Mouse (Mus musculus) MEL (cell line): ENCODE data around the gene Adgrb3. TPM values are rescaled to one million over a fixed set of nuclear protein-coding genes. Genes with fewer than 3 reads are reported as not detected.

Experiments used
- DNase-seq: peaks from one replicate; pipeline ENCODE4 v3.0.0; 2011; ENCODE audit warnings: low read depth, low spot score
- H3K27ac ChIP-seq: 2 replicates; pipeline ENCODE4 v1.5.1; 2012; ENCODE audit warnings: low read depth, mild to moderate bottlenecking, control low read depth, low read length, moderate library complexity; ENCODE audit not compliant: control insufficient read depth
- H3K27me3 ChIP-seq, 2 experiments: fragments of 150-350 bp in 1 of 2; sonication (generic) in 1 of 2; 2 replicates each; pipeline ENCODE4 v1.6.1; 2012; ENCODE audit warnings: low read length in 2 of 2, mild to moderate bottlenecking in 2 of 2, improper control_type of control experiment in 1 of 2, moderate library complexity in 1 of 2; ENCODE audit not compliant: insufficient read depth in 2 of 2, control insufficient read depth in 1 of 2
- H3K36me3 ChIP-seq, 2 experiments: 2 replicates each; pipeline ENCODE4 v1.6.1; 2012 to 2014; ENCODE audit warnings: low read length in 2 of 2, improper control_type of control experiment in 1 of 2, inconsistent platforms in 1 of 2, mild to moderate bottlenecking in 1 of 2; ENCODE audit not compliant: insufficient read depth in 2 of 2, control insufficient read depth in 1 of 2
- H3K4me1 ChIP-seq, 2 experiments: fragments of 150-350 bp in 1 of 2; sonication (generic) in 1 of 2; 2 replicates each; pipeline ENCODE4 v1.6.1; 2012; ENCODE audit warnings: low read length in 2 of 2, improper control_type of control experiment in 1 of 2, mild to moderate bottlenecking in 1 of 2; ENCODE audit not compliant: insufficient read depth in 2 of 2, control insufficient read depth in 1 of 2
- H3K4me3 ChIP-seq, 2 experiments: fragments of 150-350 bp in 1 of 2; sonication (generic) in 1 of 2; 2 replicates each; pipeline ENCODE4 v1.5.1; 2012; ENCODE audit warnings: low read depth in 2 of 2, low read length in 2 of 2, mild to moderate bottlenecking in 2 of 2, moderate library complexity in 2 of 2, control low read depth in 1 of 2, improper control_type of control experiment in 1 of 2; ENCODE audit not compliant: control insufficient read depth in 1 of 2, insufficient read depth in 1 of 2
- H3K79me2 ChIP-seq: 2 replicates; pipeline ENCODE4 v1.6.1; 2012; ENCODE audit warnings: mild to moderate bottlenecking, low read length, moderate library complexity; ENCODE audit not compliant: control insufficient read depth, poor library complexity, insufficient read depth
- H3K9ac ChIP-seq: 2 replicates; pipeline ENCODE4 v1.6.1; 2012; ENCODE audit warnings: low read depth, mild to moderate bottlenecking, control low read depth, low read length, moderate library complexity; ENCODE audit not compliant: control insufficient read depth, poor library complexity, severe bottlenecking
- H3K9me3 ChIP-seq: fragments of 150-350 bp; sonication (generic); replicated peaks from 2 replicates; pipeline ENCODE4 v1.6.1; 2012; ENCODE audit warnings: mild to moderate bottlenecking, low read length, improper control_type of control experiment, moderate library complexity; ENCODE audit not compliant: insufficient read depth
- BHLHE40 ChIP-seq: IDR thresholded peaks from 2 replicates; pipeline ENCODE4 v1.6.1; 2012; ENCODE audit warnings: low read depth, mild to moderate bottlenecking, inconsistent platforms, low read length, improper control_type of control experiment, borderline replicate concordance
- CHD1 ChIP-seq: IDR thresholded peaks from 2 replicates; pipeline ENCODE4 v1.6.1; 2012; ENCODE audit warnings: low read depth, mild to moderate bottlenecking, inconsistent platforms, low read length, improper control_type of control experiment
- CTCF ChIP-seq, 3 experiments: IDR thresholded peaks in 2 of 3; conservative IDR thresholded peaks in 1 of 3; 2 replicates each; pipeline ENCODE4 v1.5.1; 2011 to 2012; ENCODE audit warnings: low read length in 3 of 3, low read depth in 2 of 3, mild to moderate bottlenecking in 2 of 3, improper control_type of control experiment in 1 of 3, inconsistent platforms in 1 of 3, mixed read lengths in 1 of 3, moderate library complexity in 1 of 3; ENCODE audit not compliant: control insufficient read depth in 1 of 3, insufficient read depth in 1 of 3, poor library complexity in 1 of 3, severe bottlenecking in 1 of 3
- ELF1 ChIP-seq: IDR thresholded peaks from 2 replicates; pipeline ENCODE4 v1.6.1; 2014; ENCODE audit warnings: low read depth, mild to moderate bottlenecking, inconsistent platforms, low read length, improper control_type of control experiment, moderate library complexity
- EP300 ChIP-seq, 2 experiments: IDR thresholded peaks; 2 replicates each; pipeline ENCODE4 v1.6.1; 2011; ENCODE audit warnings: improper control_type of control experiment in 2 of 2, low read length in 2 of 2, low read depth in 1 of 2, mild to moderate bottlenecking in 1 of 2
- GABPA ChIP-seq: IDR thresholded peaks from 2 replicates; pipeline ENCODE4 v1.6.1; 2012; ENCODE audit warnings: low read depth, mild to moderate bottlenecking, inconsistent platforms, low read length, improper control_type of control experiment, moderate library complexity
- HCFC1 ChIP-seq: IDR thresholded peaks from 2 replicates; pipeline ENCODE4 v1.6.1; 2012; ENCODE audit warnings: low read depth, mild to moderate bottlenecking, inconsistent platforms, low read length, improper control_type of control experiment, moderate library complexity
- KAT2A ChIP-seq: conservative IDR thresholded peaks from 2 replicates; pipeline ENCODE4 v1.6.1; 2012; ENCODE audit warnings: low read depth, low read length, improper control_type of control experiment, inconsistent platforms
- MAFK ChIP-seq: IDR thresholded peaks from 2 replicates; pipeline ENCODE4 v1.6.1; 2011; ENCODE audit warnings: low read depth, mild to moderate bottlenecking, low read length, improper control_type of control experiment, borderline replicate concordance
- MAX ChIP-seq: IDR thresholded peaks from 2 replicates; pipeline ENCODE4 v1.6.1; 2011; ENCODE audit warnings: low read length, improper control_type of control experiment
- MAZ ChIP-seq: IDR thresholded peaks from 2 replicates; pipeline ENCODE4 v1.6.1; 2012; ENCODE audit warnings: low read depth, mild to moderate bottlenecking, inconsistent platforms, low read length, improper control_type of control experiment
- MEF2A ChIP-seq: IDR thresholded peaks from 2 replicates; pipeline ENCODE4 v1.6.1; 2014; ENCODE audit warnings: low read depth, mild to moderate bottlenecking, inconsistent platforms, low read length, improper control_type of control experiment; ENCODE audit not compliant: poor library complexity, insufficient replicate concordance, severe bottlenecking; ENCODE audit errors: extremely low read depth
- MYB ChIP-seq: IDR thresholded peaks from 2 replicates; pipeline ENCODE4 v1.6.1; 2011; ENCODE audit warnings: mild to moderate bottlenecking, low read depth, low read length, improper control_type of control experiment
- MYC ChIP-seq: IDR thresholded peaks from 2 replicates; pipeline ENCODE4 v1.6.1; 2011; ENCODE audit warnings: low read depth, mild to moderate bottlenecking, low read length, improper control_type of control experiment, moderate library complexity
- NELFE ChIP-seq: IDR thresholded peaks from 2 replicates; pipeline ENCODE4 v1.6.1; 2011; ENCODE audit warnings: low read depth, low read length, improper control_type of control experiment
- NRF1 ChIP-seq: IDR thresholded peaks from 2 replicates; pipeline ENCODE4 v1.6.1; 2014; ENCODE audit warnings: low read depth, mild to moderate bottlenecking, inconsistent platforms, low read length, improper control_type of control experiment, moderate library complexity; ENCODE audit not compliant: poor library complexity, insufficient read depth, severe bottlenecking
- POLR2AphosphoS5 ChIP-seq: IDR thresholded peaks from 2 replicates; pipeline ENCODE4 v1.6.1; 2012; ENCODE audit warnings: low read depth, borderline replicate concordance, mild to moderate bottlenecking, inconsistent platforms, low read length, moderate library complexity, mixed read lengths
- RAD21 ChIP-seq: IDR thresholded peaks from 2 replicates; pipeline ENCODE4 v1.6.1; 2011; ENCODE audit warnings: mild to moderate bottlenecking, low read depth, low read length, improper control_type of control experiment
- SIN3A ChIP-seq: IDR thresholded peaks from 2 replicates; pipeline ENCODE4 v1.6.1; 2012; ENCODE audit warnings: low read length, improper control_type of control experiment, inconsistent platforms
- SMC3 ChIP-seq: IDR thresholded peaks from 2 replicates; pipeline ENCODE4 v1.6.1; 2011; ENCODE audit warnings: low read depth, low read length, improper control_type of control experiment
- TCF12 ChIP-seq: IDR thresholded peaks from 2 replicates; pipeline ENCODE4 v1.6.1; 2014; ENCODE audit warnings: low read depth, mild to moderate bottlenecking, inconsistent platforms, low read length, improper control_type of control experiment, moderate library complexity
- UBTF ChIP-seq: IDR thresholded peaks from 2 replicates; pipeline ENCODE4 v1.6.1; 2012; ENCODE audit warnings: low read depth, mild to moderate bottlenecking, inconsistent platforms, low read length, improper control_type of control experiment, moderate library complexity, borderline replicate concordance; ENCODE audit not compliant: insufficient read depth
- USF1 ChIP-seq: IDR thresholded peaks from 2 replicates; pipeline ENCODE4 v1.6.1; 2014; ENCODE audit warnings: low read depth, mild to moderate bottlenecking, inconsistent platforms, low read length, improper control_type of control experiment, moderate library complexity
- USF2 ChIP-seq, 2 experiments: IDR thresholded peaks; 2 replicates each; pipeline ENCODE4 v1.6.1; 2011 to 2012; ENCODE audit warnings: improper control_type of control experiment in 2 of 2, low read length in 2 of 2, borderline replicate concordance in 1 of 2, inconsistent platforms in 1 of 2, low read depth in 1 of 2, mild to moderate bottlenecking in 1 of 2; ENCODE audit not compliant: insufficient read depth in 1 of 2
- ZC3H11A ChIP-seq: IDR thresholded peaks from 2 replicates; pipeline ENCODE4 v1.6.1; 2012; ENCODE audit warnings: low read depth, mild to moderate bottlenecking, inconsistent platforms, low read length, improper control_type of control experiment
- ZKSCAN1 ChIP-seq: IDR thresholded peaks from 2 replicates; pipeline ENCODE4 v1.6.1; 2012; ENCODE audit warnings: low read depth, mild to moderate bottlenecking, inconsistent platforms, low read length, improper control_type of control experiment, moderate library complexity
- ZMIZ1 ChIP-seq: IDR thresholded peaks from 2 replicates; pipeline ENCODE4 v1.6.1; 2012; ENCODE audit warnings: low read depth, mild to moderate bottlenecking, inconsistent platforms, low read length, improper control_type of control experiment, moderate library complexity
- ZNF384 ChIP-seq: IDR thresholded peaks from 2 replicates; pipeline ENCODE4 v1.6.1; 2012; ENCODE audit warnings: low read depth, mild to moderate bottlenecking, inconsistent platforms, low read length, improper control_type of control experiment
- polyA plus RNA-seq, 2 experiments: library from polyadenylated mRNA; stranded (reverse) in 1 of 2; unstranded in 1 of 2; fragments of >175 nt in 1 of 2; fragments of >200 nt in 1 of 2; gene quantifications; 2 replicates each; pipeline versions ENCODE4 v1.2.1 to v1.2.4; 2012; ENCODE audit warnings: low replicate concordance in 2 of 2, low read depth in 1 of 2; ENCODE audit not compliant: insufficient read length in 2 of 2, insufficient read depth in 1 of 2, missing spikeins in 1 of 2
- total RNA-seq: library from RNA; depleted of rRNA; stranded (reverse); fragments of 300-350 nt; gene quantifications from 2 replicates; pipeline ENCODE4 v1.2.3, GENCODE M21; 2012

Gene Adgrb3
- total and polyA plus RNA-seq, 3 experiments = not detected

DNA sequence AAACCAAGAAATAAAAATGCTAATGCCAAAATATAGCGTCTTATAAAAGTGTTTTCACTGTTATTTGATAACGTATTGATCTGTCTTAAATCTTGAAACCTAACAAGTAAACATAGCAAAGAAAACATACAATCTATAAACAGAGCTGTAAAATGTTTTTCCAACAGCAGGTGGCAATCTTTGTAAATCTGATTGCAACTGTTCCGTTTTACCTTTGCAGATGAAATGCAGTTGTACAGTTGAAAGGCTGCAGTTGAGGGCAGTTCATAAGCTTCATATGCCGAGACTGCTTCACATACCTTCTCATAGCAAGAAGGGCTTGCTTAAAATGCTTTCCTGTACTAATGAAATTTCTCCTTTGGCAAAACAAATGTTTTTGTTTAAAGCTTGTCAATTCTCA, 302.5 kb downstream of the Adgrb3 start:
- no peak for TF ChIP-seq TCF12
- TF ChIP-seq USF1 = no peak
- TF ChIP-seq SIN3A = no peak
- no peak for TF ChIP-seq POLR2AphosphoS5
- TF ChIP-seq MAZ = no peak
- no peak for TF ChIP-seq BHLHE40
- TF ChIP-seq ZMIZ1 = no peak
- no peak for TF ChIP-seq MAFK
- TF ChIP-seq CHD1 = no peak
- TF ChIP-seq EP300 (IDR thresholded peaks at IDR 0.05; ENCODE audit: low read depth in 1 of 2, low read length in 2 of 2) = no peak
- no peak for TF ChIP-seq MEF2A
- TF ChIP-seq, all 39 proteins: peak for 0
- Histone ChIP-seq H3K27ac (no peak overlapping the region), H3K4me3 (no peak overlapping the region), H3K36me3 (no peaks in the 10 kb centered on the region), H3K4me1 (no peaks in the 10 kb centered on the region), H3K9ac (no peak overlapping the region), H3K79me2 (no peaks in the 10 kb centered on the region), H3K9me3 (no peaks in the 10 kb centered on the region), H3K27me3 (no peaks in the 10 kb centered on the region)
- DNase-seq = no peak

DNA sequence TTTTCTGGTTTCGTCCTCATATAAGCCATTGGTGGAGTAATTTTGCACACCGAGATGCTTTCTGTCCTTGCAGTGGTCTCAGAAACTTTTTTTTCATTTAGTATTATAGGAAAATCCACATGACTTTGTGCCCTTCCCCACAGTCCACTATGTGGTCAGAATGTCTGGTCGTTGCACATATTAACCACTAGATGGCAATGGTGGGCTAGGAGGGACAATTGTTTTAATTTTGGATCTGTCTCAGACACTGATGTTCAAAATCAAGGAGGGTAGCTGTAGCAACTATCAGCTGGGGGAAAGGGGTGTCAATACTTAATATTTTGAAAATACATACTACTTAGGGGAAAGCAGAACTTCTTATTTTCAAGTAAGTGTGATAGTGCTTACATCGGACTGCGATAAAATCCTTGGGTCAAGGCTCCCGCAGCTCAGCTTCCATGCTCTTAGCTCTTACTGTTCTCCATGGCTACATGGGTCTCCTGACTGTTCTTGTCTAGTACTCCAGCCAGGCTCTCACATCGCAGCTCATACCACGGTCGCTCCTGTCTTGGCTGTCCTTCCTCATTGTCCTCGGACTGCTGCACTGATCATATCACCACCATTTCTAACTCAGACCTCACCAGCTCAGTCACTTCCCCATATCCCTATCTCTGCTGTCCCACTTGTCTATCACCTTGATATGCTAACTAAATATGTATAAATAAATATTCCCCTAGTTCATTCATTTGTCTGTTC, 319.0 kb downstream of the Adgrb3 start:
- TF ChIP-seq NELFE = no peak
- TF ChIP-seq MYC = no peak
- no peak for TF ChIP-seq HCFC1
- peak; percentile 37 for TF ChIP-seq ZC3H11A
- no peak for TF ChIP-seq MAFK
- TF ChIP-seq ELF1 = no peak
- no peak for TF ChIP-seq USF2 (IDR thresholded peaks at IDR 0.05; ENCODE audit: borderline replicate concordance in 1 of 2, insufficient read depth in 1 of 2, low read depth in 1 of 2, low read length in 2 of 2)
- no peak for TF ChIP-seq MEF2A
- no peak for TF ChIP-seq BHLHE40
- TF ChIP-seq CTCF (IDR thresholded peaks at IDR 0.05 in 2 of 3, conservative IDR thresholded peaks at IDR 0.05 in 1 of 3; ENCODE audit: control insufficient read depth in 1 of 3, insufficient read depth in 1 of 3, low read depth in 2 of 3, low read length in 3 of 3, poor library complexity in 1 of 3, severe bottlenecking in 1 of 3) = peak; percentile 34 to 80 (median 57)
- TF ChIP-seq MAX = no peak
- TF ChIP-seq ZNF384 = no peak
- peak; percentile 63 for TF ChIP-seq SMC3
- no peak for TF ChIP-seq ZKSCAN1
- TF ChIP-seq EP300 (IDR thresholded peaks at IDR 0.05; ENCODE audit: low read depth in 1 of 2, low read length in 2 of 2) = no peak
- no peak for TF ChIP-seq MYB
- TF ChIP-seq RAD21 = peak; percentile 66
- no peak for TF ChIP-seq UBTF
- no peak for TF ChIP-seq GABPA
- no peak for TF ChIP-seq KAT2A
- TF ChIP-seq NRF1 = no peak
- TF ChIP-seq, all 39 proteins: peak for 4
- H3K79me2 ChIP-seq = no peaks in the 10 kb centered on the region
- no peaks in the 10 kb centered on the region for H3K36me3 ChIP-seq
- no peak overlapping the region for H3K27ac ChIP-seq
- H3K27me3 ChIP-seq = no peaks in the 10 kb centered on the region
- no peak overlapping the region for H3K4me3 ChIP-seq
- no peaks in the 10 kb centered on the region for H3K4me1 ChIP-seq
- DNase-seq = peak; percentile 16
- H3K9ac ChIP-seq = no peak overlapping the region
- no peaks in the 10 kb centered on the region for H3K9me3 ChIP-seq
